Mouse (Mus musculus) cerebellum, adult 2 months (tissue): Measurements from ENCODE around the gene Pgpep1.

ENCODE experiments used
- CTCF ChIP-seq: fragments of 200-500 bp; IDR thresholded peaks from 2 replicates; pipeline ENCODE4 v1.5.1; 2011; ENCODE audit warnings: low read depth, mild to moderate bottlenecking, control low read depth, low read length, moderate library complexity, borderline replicate concordance; ENCODE audit not compliant: insufficient read depth
- POLR2A ChIP-seq: fragments of 200-500 bp; IDR thresholded peaks from 2 replicates; pipeline ENCODE4 v1.6.1; 2011; ENCODE audit warnings: low read length, control low read depth, borderline replicate concordance; ENCODE audit not compliant: insufficient read depth

DNA sequence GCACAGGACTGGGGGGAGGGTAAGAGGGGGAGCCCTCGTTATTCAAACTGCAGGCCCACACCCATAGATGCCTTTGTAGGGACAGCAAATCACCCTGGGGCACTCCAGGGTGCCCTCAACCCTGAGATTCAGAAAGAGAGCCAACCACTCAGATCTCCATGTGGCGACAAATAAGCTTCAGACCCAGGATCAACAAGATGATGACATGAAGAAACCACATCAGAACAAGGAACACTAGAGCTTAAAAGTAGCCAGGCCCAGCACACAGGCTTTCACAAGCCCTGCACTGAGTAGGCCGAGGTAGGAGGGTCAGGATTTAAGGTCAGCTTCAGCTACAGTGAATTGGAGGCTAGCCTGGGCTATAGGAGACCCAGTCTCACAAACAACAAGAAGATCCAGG, 11.3 kb downstream of the Pgpep1 start:
- TF ChIP-seq POLR2A: no peak
- no peak for TF ChIP-seq CTCF
